Mouse (Mus musculus) liver, embryonic 14.5 days (tissue): ENCODE measurements around the gene Fam117b. TPM values are rescaled to one million over a fixed set of nuclear protein-coding genes. Genes with fewer than 3 reads are reported as not detected.
A peak's percentile ranks its signal among the peaks of the same experiment; 100 is the strongest.

Experiments
- ATAC-seq: fragments of 200-750 bp; cut with Nextera tagmentation; 2 replicates; pipeline ENCODE4 v1.8.0; 2017; ENCODE audit warnings: moderate number of reproducible peaks, mild to moderate bottlenecking, moderate library complexity; ENCODE audit not compliant: insufficient read depth
- DNase-seq, 3 experiments: peaks; one replicate each; pipeline ENCODE4 v3.0.0-alpha.2; 2012 to 2013; ENCODE audit warnings: low read depth in 3 of 3, low spot score in 3 of 3
- H3K27ac ChIP-seq: fragments of 300-500 bp; sonication (generic); 2 replicates; pipeline ENCODE4 v1.5.1; 2014; ENCODE audit warnings: moderate library complexity, mild to moderate bottlenecking, control low read depth, inconsistent platforms
- H3K27me3 ChIP-seq: fragments of 300-500 bp; sonication (generic); 2 replicates; pipeline ENCODE4 v1.6.1; 2014; ENCODE audit warnings: mild to moderate bottlenecking, low read length, moderate library complexity; ENCODE audit not compliant: control insufficient read depth, insufficient read depth
- H3K36me3 ChIP-seq: fragments of 300-500 bp; sonication (generic); replicated peaks from 2 replicates; pipeline ENCODE4 v1.6.1; 2014; ENCODE audit warnings: low read depth; ENCODE audit not compliant: control insufficient read depth, insufficient read depth
- H3K4me1 ChIP-seq, 2 experiments: fragments of 200-500 bp in 1 of 2; fragments of 300-500 bp in 1 of 2; sonication (generic) in 1 of 2; replicated peaks; 2 replicates each; pipeline ENCODE4 v1.6.1; 2012 to 2014; ENCODE audit warnings: antibody characterized with exemption in 1 of 2, inconsistent platforms in 1 of 2, low read length in 1 of 2; ENCODE audit not compliant: control insufficient read depth in 2 of 2, insufficient read depth in 2 of 2
- H3K4me2 ChIP-seq: fragments of 300-500 bp; sonication (generic); 2 replicates; pipeline ENCODE4 v1.6.1; 2014; ENCODE audit warnings: low read depth, mild to moderate bottlenecking, control low read depth, moderate library complexity
- H3K4me3 ChIP-seq, 2 experiments: fragments of 200-500 bp in 1 of 2; fragments of 300-500 bp in 1 of 2; sonication (generic) in 1 of 2; 2 replicates each; pipeline ENCODE4 v1.5.1; 2012 to 2014; ENCODE audit warnings: low read depth in 2 of 2, low read length in 2 of 2, mild to moderate bottlenecking in 2 of 2, control low read depth in 1 of 2, inconsistent platforms in 1 of 2, moderate library complexity in 1 of 2; ENCODE audit not compliant: insufficient read depth in 1 of 2
- H3K9ac ChIP-seq: fragments of 300-500 bp; sonication (generic); replicated peaks from 2 replicates; pipeline ENCODE4 v1.6.1; 2014; ENCODE audit warnings: mild to moderate bottlenecking, control low read depth, moderate library complexity
- H3K9me3 ChIP-seq: fragments of 300-500 bp; sonication (generic); 2 replicates; pipeline ENCODE4 v1.6.1; 2016; ENCODE audit warnings: low read length, mixed read lengths; ENCODE audit not compliant: control insufficient read depth
- CTCF ChIP-seq: IDR thresholded peaks from 2 replicates; pipeline ENCODE4 v1.5.1; 2016; ENCODE audit warnings: antibody characterized with exemption, low read depth, control low read depth
- EP300 ChIP-seq: IDR thresholded peaks from 2 replicates; pipeline ENCODE4 v1.6.1; 2016; ENCODE audit warnings: antibody characterized with exemption, low read depth
- WGBS: fragments of 180-500 bp; shearing (Covaris S2); extraction: QIAGEN DNeasy Blood & Tissue Kit; methylation state at CpG from one replicate; pipeline ENCODE4 v1.1.7; 2014; ENCODE audit not compliant: insufficient replicate concordance; 5-methylcytosine and 5-hydroxymethylcytosine counted together
- polyA plus RNA-seq, 2 experiments: library from polyadenylated mRNA; depleted of rRNA in 1 of 2; stranded (reverse) in 1 of 2; unstranded in 1 of 2; fragments of >200 nt; fragmentation: Nextera tagmentation in 1 of 2; extraction: Ambion mirVana in 1 of 2; gene quantifications; 2 replicates each; pipeline versions ENCODE4 v1.2.1 to v1.2.3; 2012 to 2014

The Fam117b gene
- polyA plus RNA-seq, 2 experiments: 2.6 to 2.8 TPM

- DNase-seq: no peak
- TF ChIP-seq EP300 (no peak), CTCF (no peak)
- H3K9me3 ChIP-seq: no peaks in the 10 kb centered on the region
- H3K4me2 ChIP-seq: no peak overlapping the region
- no peaks in the 10 kb centered on the region for H3K4me1 ChIP-seq
- no peaks in the 10 kb centered on the region for H3K27me3 ChIP-seq
- no peak for ATAC-seq
- H3K36me3 ChIP-seq: no peaks in the 10 kb centered on the region
- no peak overlapping the region for H3K27ac ChIP-seq
- no peak overlapping the region for H3K4me3 ChIP-seq
- no peak overlapping the region for H3K9ac ChIP-seq
- WGBS: 68% methylated on average over 6 of the region's 6 CpGs
Observed at GRCm38 (mm10) chr1:59966171-59966785, 53.5 kb downstream of the Fam117b start.

- WGBS: 68% methylated on average over 4 of the region's 4 CpGs
- H3K27me3 ChIP-seq: no peaks in the 10 kb centered on the region
- no peak overlapping the region for H3K4me2 ChIP-seq
- H3K36me3 ChIP-seq: no peaks in the 10 kb centered on the region
- H3K4me3 ChIP-seq: no peak overlapping the region
- TF ChIP-seq CTCF (peak; percentile 53), EP300 (no peak)
- H3K9me3 ChIP-seq: no peaks in the 10 kb centered on the region
- H3K4me1 ChIP-seq: no peaks in the 10 kb centered on the region
- DNase-seq (no peak), ATAC-seq (no peak)
- no peak overlapping the region for H3K27ac ChIP-seq
- H3K9ac ChIP-seq: no peak overlapping the region
Observed at GRCm38 (mm10) chr1:59967291-59967690, 54.5 kb downstream of the Fam117b start.

- no peak overlapping the region for H3K9ac ChIP-seq
- DNase-seq: no peak
- no peak for TF ChIP-seq CTCF
- TF ChIP-seq EP300: no peak
- ATAC-seq: no peak
- H3K4me1 ChIP-seq: no peaks in the 10 kb centered on the region
- H3K36me3 ChIP-seq: peaks cover 3% of the 10 kb centered on the region
- no peaks in the 10 kb centered on the region for H3K27me3 ChIP-seq
- no peak overlapping the region for H3K4me3 ChIP-seq
- no peaks in the 10 kb centered on the region for H3K9me3 ChIP-seq
- no peak overlapping the region for H3K4me2 ChIP-seq
- H3K27ac ChIP-seq: no peak overlapping the region
Observed at GRCm38 (mm10) chr1:59986626-59987025, 73.8 kb downstream of the Fam117b start.

GRCm38 (mm10) chr1:59987399-59988040, 74.7 kb downstream of the Fam117b start:
- 76% methylated on average over 3 of the region's 3 CpGs for WGBS
- no peak for TF ChIP-seq CTCF
- TF ChIP-seq EP300: no peak

GRCm38 (mm10) chr1:59995646-59996045, 82.8 kb downstream of the Fam117b start:
- no peak overlapping the region for H3K9ac ChIP-seq
- no peaks in the 10 kb centered on the region for H3K27me3 ChIP-seq
- WGBS: 34% methylated on average over 3 of the region's 3 CpGs
- H3K4me2 ChIP-seq: no peak overlapping the region
- ATAC-seq (no peak), DNase-seq (no peak)
- H3K36me3 ChIP-seq: no peaks in the 10 kb centered on the region
- H3K9me3 ChIP-seq: no peaks in the 10 kb centered on the region
- TF ChIP-seq CTCF: peak; percentile 20; the same call in 1 of the 2 replicates
- no peak for TF ChIP-seq EP300
- H3K4me1 ChIP-seq: peaks cover 0 to 2% of the 10 kb centered on the region in 2 experiments; a peak in 1 of 4 replicates
- H3K4me3 ChIP-seq: no peak overlapping the region
- H3K27ac ChIP-seq: no peak overlapping the region

More at GRCm38 (mm10) chr1:59987399-59988040, 74.7 kb downstream of the Fam117b start:
- Histone ChIP-seq H3K4me3 (no peak overlapping the region), H3K27me3 (no peaks in the 10 kb centered on the region), H3K9me3 (no peaks in the 10 kb centered on the region), H3K27ac (no peak overlapping the region), H3K4me1 (no peaks in the 10 kb centered on the region), H3K9ac (no peak overlapping the region), H3K36me3 (no peaks in the 10 kb centered on the region), H3K4me2 (no peak overlapping the region)
- no peak for DNase-seq
- ATAC-seq: no peak
